In genomic region chr7:139518352-139518751, GRCm38 (mm10) we compare ENCODE assay signal across 25 mouse cellular contexts.
"Had no signal": no experiment of that assay in that cellular context is flagged by ENCODE, and none has a peak within 500 bp of the region (broad histone marks: within the 10 kb centered on the region; RNA-seq: fewer than 3 reads in every experiment).

No protein-coding gene starts in this region.

- H3K9ac ChIP-seq: heart, embryonic 13.5 days; heart, embryonic 15.5 days; hindbrain, embryonic 12.5 days; hindbrain, embryonic 14.5 days; kidney, embryonic 15.5 days; limb, embryonic 13.5 days; limb, embryonic 15.5 days; liver, embryonic 12.5 days had no signal

- H3K27ac ChIP-seq: heart, adult 2 months; heart, embryonic 13.5 days; heart, embryonic 15.5 days; hindbrain, embryonic 12.5 days; hindbrain, embryonic 14.5 days; hindbrain, postnatal 0 days; kidney, embryonic 15.5 days; kidney, postnatal 0 days; limb, embryonic 13.5 days; limb, embryonic 15.5 days; liver, embryonic 12.5 days had no signal

- DNase-seq: gastrocnemius, postnatal 14 days; gastrocnemius, postnatal 36 days; heart, adult 11 months; heart, adult 2 months; heart, postnatal 14 days; heart, postnatal 36 days; kidney, adult 11 months; kidney, adult 2 months; kidney, adult 9 months; kidney, postnatal 14 days; kidney, postnatal 36 days; layer of hippocampus, adult 9-11 months; layer of hippocampus, postnatal 36 days; left cerebral cortex, postnatal 4 days had no signal

- H3K4me3 ChIP-seq: heart, adult 2 months; heart, embryonic 13.5 days; heart, embryonic 15.5 days; hindbrain, embryonic 12.5 days; kidney, embryonic 15.5 days; limb, embryonic 13.5 days; limb, embryonic 15.5 days; liver, embryonic 12.5 days had no signal

- ATAC-seq: hindbrain, postnatal 0 days; intestine, embryonic 16.5 days; liver, embryonic 12.5 days had no signal

- H3K9me3 ChIP-seq: heart, embryonic 13.5 days; heart, embryonic 15.5 days; hindbrain, embryonic 12.5 days; kidney, embryonic 15.5 days; limb, embryonic 13.5 days; limb, embryonic 15.5 days; liver, embryonic 12.5 days had no signal

- H3K27me3 ChIP-seq: heart, embryonic 13.5 days; heart, embryonic 15.5 days; kidney, embryonic 15.5 days; limb, embryonic 13.5 days; limb, embryonic 15.5 days; liver, embryonic 12.5 days had no signal

- H3K4me2 ChIP-seq: heart, embryonic 13.5 days; heart, embryonic 15.5 days; hindbrain, embryonic 12.5 days; hindbrain, embryonic 14.5 days; kidney, embryonic 15.5 days; limb, embryonic 13.5 days; limb, embryonic 15.5 days; liver, embryonic 12.5 days had no signal

- H3K36me3 ChIP-seq: limb, embryonic 15.5 days; liver, embryonic 12.5 days had no signal

- H3K4me1 ChIP-seq: liver, embryonic 12.5 days had no signal
